Mouse (Mus musculus): ENCODE results near the gene Hnrnpf. TPM values are rescaled to one million over a fixed set of nuclear protein-coding genes. Genes with fewer than 3 reads are reported as not detected.

The Hnrnpf gene
- polyA plus RNA-seq, 1 experiment from 2014 or later: 619 TPM

- ATAC-seq (ENCODE audit: low FRiP score): no peak
- no peak overlapping the region for H3K4me3 ChIP-seq (ENCODE audit: low read depth, low read length)
- H3K4me2 ChIP-seq (replicated peaks; ENCODE audit: low read depth, low read length): no peak overlapping the region
- H3K27ac ChIP-seq (ENCODE audit: low read depth, low read length): no peak overlapping the region
- DNase-seq (ENCODE audit: low spot score): no peak
- no peaks in the 10 kb centered on the region for H3K9me3 ChIP-seq (ENCODE audit: control insufficient read depth, low read length)
- H3K9ac ChIP-seq (ENCODE audit: low read depth, low read length): no peak overlapping the region
- 82% methylated on average over 9 of the region's 9 CpGs for WGBS
- H3K36me3 ChIP-seq (ENCODE audit: control insufficient read depth, insufficient read depth, low read length): no peaks in the 10 kb centered on the region
- no peaks in the 10 kb centered on the region for H3K27me3 ChIP-seq (ENCODE audit: control insufficient read depth, insufficient read depth, low read length)
- H3K4me1 ChIP-seq (replicated peaks; ENCODE audit: control insufficient read depth, insufficient read depth, low read length): no peaks in the 10 kb centered on the region
Measured at GRCm38 (mm10) chr6:117901510-117902402, 1.6 kb downstream of the Hnrnpf start.

- Histone ChIP-seq H3K36me3 (ENCODE audit: control insufficient read depth, insufficient read depth, low read length) (no peaks in the 10 kb centered on the region), H3K27me3 (ENCODE audit: control insufficient read depth, insufficient read depth, low read length) (no peaks in the 10 kb centered on the region), H3K4me1 (replicated peaks; ENCODE audit: control insufficient read depth, insufficient read depth, low read length) (no peaks in the 10 kb centered on the region), H3K9me3 (ENCODE audit: control insufficient read depth, low read length) (no peaks in the 10 kb centered on the region), H3K27ac (ENCODE audit: low read depth, low read length) (no peak overlapping the region), H3K4me2 (replicated peaks; ENCODE audit: low read depth, low read length) (no peak overlapping the region), H3K9ac (ENCODE audit: low read depth, low read length) (no peak overlapping the region), H3K4me3 (ENCODE audit: low read depth, low read length) (no peak overlapping the region)
- ATAC-seq (ENCODE audit: low FRiP score) (no peak), DNase-seq (ENCODE audit: low spot score) (no peak)
- WGBS: 86% methylated on average over 4 of the region's 4 CpGs
Measured at GRCm38 (mm10) chr6:117902556-117902955, 2.4 kb downstream of the Hnrnpf start.

- WGBS: 88% methylated on average over 3 of the region's 3 CpGs
- H3K4me1 ChIP-seq (replicated peaks; ENCODE audit: control insufficient read depth, insufficient read depth, low read length): no peaks in the 10 kb centered on the region; the same call in 1 of the 2 replicates
- DNase-seq (ENCODE audit: low spot score): no peak
Measured at GRCm38 (mm10) chr6:117903836-117904235, 3.7 kb downstream of the Hnrnpf start.

GRCm38 (mm10) chr6:117905260-117905930 is 5.3 kb downstream of the Hnrnpf start:
- Histone ChIP-seq H3K9me3 (ENCODE audit: control insufficient read depth, low read length) (no peaks in the 10 kb centered on the region), H3K27me3 (ENCODE audit: control insufficient read depth, insufficient read depth, low read length) (no peaks in the 10 kb centered on the region), H3K4me2 (replicated peaks; ENCODE audit: low read depth, low read length) (peak overlapping the region; percentile 52), H3K4me3 (ENCODE audit: low read depth, low read length) (peak overlapping the region; percentile 99), H3K36me3 (ENCODE audit: control insufficient read depth, insufficient read depth, low read length) (no peaks in the 10 kb centered on the region), H3K9ac (ENCODE audit: low read depth, low read length) (no peak overlapping the region; the same call in 1 of the 2 replicates), H3K4me1 (replicated peaks; ENCODE audit: control insufficient read depth, insufficient read depth, low read length) (no peaks in the 10 kb centered on the region; the same call in 1 of the 2 replicates), H3K27ac (ENCODE audit: low read depth, low read length) (no peak overlapping the region)
- no peak for ATAC-seq (ENCODE audit: low FRiP score)
- DNase-seq (ENCODE audit: low spot score): peak; percentile 30
- WGBS: 25% methylated on average over 4 of the region's 4 CpGs

More at GRCm38 (mm10) chr6:117903836-117904235, 3.7 kb downstream of the Hnrnpf start:
- no peaks in the 10 kb centered on the region for H3K9me3 ChIP-seq (ENCODE audit: control insufficient read depth, low read length)
- H3K9ac ChIP-seq (ENCODE audit: low read depth, low read length): no peak overlapping the region
- H3K4me3 ChIP-seq (ENCODE audit: low read depth, low read length): no peak overlapping the region
- no peaks in the 10 kb centered on the region for H3K27me3 ChIP-seq (ENCODE audit: control insufficient read depth, insufficient read depth, low read length)
- H3K4me2 ChIP-seq (replicated peaks; ENCODE audit: low read depth, low read length): no peak overlapping the region
- ATAC-seq (ENCODE audit: low FRiP score): no peak
- H3K36me3 ChIP-seq (ENCODE audit: control insufficient read depth, insufficient read depth, low read length): no peaks in the 10 kb centered on the region
- no peak overlapping the region for H3K27ac ChIP-seq (ENCODE audit: low read depth, low read length)

- DNase-seq (ENCODE audit: low spot score) (no peak), ATAC-seq (ENCODE audit: low FRiP score) (peak; percentile 13)
- under 1% methylated on average over 25 of the region's 25 CpGs for WGBS
- Histone ChIP-seq H3K4me3 (ENCODE audit: low read depth, low read length) (peak overlapping the region; percentile 99), H3K27me3 (ENCODE audit: control insufficient read depth, insufficient read depth, low read length) (no peaks in the 10 kb centered on the region), H3K9me3 (ENCODE audit: control insufficient read depth, low read length) (no peaks in the 10 kb centered on the region), H3K9ac (ENCODE audit: low read depth, low read length) (peak overlapping the region; percentile 64), H3K4me1 (replicated peaks; ENCODE audit: control insufficient read depth, insufficient read depth, low read length) (no peaks in the 10 kb centered on the region; the same call in 1 of the 2 replicates), H3K4me2 (replicated peaks; ENCODE audit: low read depth, low read length) (peak overlapping the region; percentile 52), H3K27ac (ENCODE audit: low read depth, low read length) (peak overlapping the region; percentile 47), H3K36me3 (ENCODE audit: control insufficient read depth, insufficient read depth, low read length) (no peaks in the 10 kb centered on the region)
Measured at GRCm38 (mm10) chr6:117906015-117906531, 5.9 kb downstream of the Hnrnpf start.

GRCm38 (mm10) chr6:117906590-117907271 is 6.6 kb downstream of the Hnrnpf start:
- Histone ChIP-seq H3K36me3 (ENCODE audit: control insufficient read depth, insufficient read depth, low read length) (no peaks in the 10 kb centered on the region), H3K4me1 (replicated peaks; ENCODE audit: control insufficient read depth, insufficient read depth, low read length) (no peaks in the 10 kb centered on the region; the same call in 1 of the 2 replicates), H3K27ac (ENCODE audit: low read depth, low read length) (peak overlapping the region; percentile 86), H3K9ac (ENCODE audit: low read depth, low read length) (peak overlapping the region; percentile 95), H3K4me3 (ENCODE audit: low read depth, low read length) (peak overlapping the region; percentile 99), H3K9me3 (ENCODE audit: control insufficient read depth, low read length) (no peaks in the 10 kb centered on the region), H3K4me2 (replicated peaks; ENCODE audit: low read depth, low read length) (peak overlapping the region; percentile 79), H3K27me3 (ENCODE audit: control insufficient read depth, insufficient read depth, low read length) (no peaks in the 10 kb centered on the region)
- WGBS: under 1% methylated on average over 63 of the region's 68 CpGs
- peak; percentile 98 for DNase-seq (ENCODE audit: low spot score)
- ATAC-seq (ENCODE audit: low FRiP score): peak; percentile 97

- Histone ChIP-seq H3K4me2 (replicated peaks; ENCODE audit: low read depth, low read length) (peak overlapping the region; percentile 79), H3K27me3 (ENCODE audit: control insufficient read depth, insufficient read depth, low read length) (no peaks in the 10 kb centered on the region), H3K27ac (ENCODE audit: low read depth, low read length) (peak overlapping the region; percentile 86), H3K9me3 (ENCODE audit: control insufficient read depth, low read length) (no peaks in the 10 kb centered on the region), H3K4me1 (replicated peaks; ENCODE audit: control insufficient read depth, insufficient read depth, low read length) (no peaks in the 10 kb centered on the region; the same call in 1 of the 2 replicates), H3K4me3 (ENCODE audit: low read depth, low read length) (peak overlapping the region; percentile 99), H3K9ac (ENCODE audit: low read depth, low read length) (peak overlapping the region; percentile 95), H3K36me3 (ENCODE audit: control insufficient read depth, insufficient read depth, low read length) (no peaks in the 10 kb centered on the region)
- WGBS: under 1% methylated on average over 43 of the region's 77 CpGs
- ATAC-seq (ENCODE audit: low FRiP score): peak; percentile 71
- DNase-seq (ENCODE audit: low spot score): peak; percentile 90
Measured at GRCm38 (mm10) chr6:117907301-117907978, 7.3 kb downstream of the Hnrnpf start.

GRCm38 (mm10) chr6:117907979-117908355 is 7.8 kb downstream of the Hnrnpf start:
- Histone ChIP-seq H3K36me3 (ENCODE audit: control insufficient read depth, insufficient read depth, low read length) (no peaks in the 10 kb centered on the region), H3K4me1 (replicated peaks; ENCODE audit: control insufficient read depth, insufficient read depth, low read length) (no peaks in the 10 kb centered on the region; the same call in 1 of the 2 replicates), H3K9me3 (ENCODE audit: control insufficient read depth, low read length) (no peaks in the 10 kb centered on the region), H3K27ac (ENCODE audit: low read depth, low read length) (0 out of 2 replicates have a peak overlapping the region, but pooled peaks have one; percentile 86), H3K4me3 (ENCODE audit: low read depth, low read length) (peak overlapping the region; percentile 99), H3K27me3 (ENCODE audit: control insufficient read depth, insufficient read depth, low read length) (no peaks in the 10 kb centered on the region), H3K4me2 (replicated peaks; ENCODE audit: low read depth, low read length) (peak overlapping the region; percentile 79), H3K9ac (ENCODE audit: low read depth, low read length) (peak overlapping the region; percentile 95)
- under 1% methylated on average over 26 of the region's 26 CpGs for WGBS
- DNase-seq (ENCODE audit: low spot score) (no peak), ATAC-seq (ENCODE audit: low FRiP score) (no peak)
